14 mouse cellular contexts compared by ENCODE assay signal in genomic region chr10:5904399-5904798, GRCm38 (mm10). TPM values are rescaled to one million over a fixed set of nuclear protein-coding genes. Genes with fewer than 3 reads are reported as not detected.
DNase-seq lines count a peak whose midpoint lies in the region; ATAC-seq and TF ChIP-seq lines count a peak whose summit lies in the region.
"Had no signal": no experiment of that assay in that cellular context is flagged by ENCODE, and none has a peak within 500 bp of the region (broad histone marks: within the 10 kb centered on the region; RNA-seq: fewer than 3 reads in every experiment).

No protein-coding gene starts in this region.

- H3K27ac ChIP-seq in cortical plate, adult 2 months (ENCODE audit: insufficient read depth, low read length) = no peak overlapping the region
- H3K27ac ChIP-seq: midbrain, embryonic 12.5 days had no signal

- in situ Hi-C loops in Patski (cut with MboI; ENCODE audit: low pct_unique_long_range_greater_than_20kb) = no loop called here

- intact Hi-C loops in left cerebral cortex, postnatal 14 days (cut with DNase I) = loop anchor here (5.0 kb wide), 1 partner anchor 37 kb away; no protein-coding TSS in a partner anchor
- intact Hi-C loops in left cerebral cortex, postnatal 36 days (cut with DNase I) = no loop called here
- intact Hi-C loops in gastrocnemius, postnatal 14 days (cut with DNase I; ENCODE audit: low total_unique reads) = no loop called here

- CTCF ChIA-PET in Patski (lab: Charles Lee) = interaction anchor here (0.8 to 1.3 kb wide), 4 partner anchors 25 to 79 kb away, joined by 3 to 4 read pairs (median 3); no protein-coding TSS in a partner anchor

- peaks cover 3% of the 10 kb centered on the region; the same call in 1 of the 2 replicates for H3K4me1 ChIP-seq in cortical plate, adult 2 months (ENCODE audit: control insufficient read depth, insufficient read depth, low read length)

- H3K4me3 ChIP-seq in cortical plate, adult 2 months (ENCODE audit: insufficient read depth, low read length) = no peak overlapping the region
- H3K4me3 ChIP-seq: midbrain, embryonic 12.5 days had no signal

- no peak for ATAC-seq in Patski

- POLR2A ChIA-PET in Patski (lab: Charles Lee) = no interaction called here

- TF ChIP-seq CTCF in Patski (IDR thresholded peaks at IDR 0.05) = peak; percentile 10
- no peak for TF ChIP-seq CTCF in brain, embryonic 14.5 days (IDR thresholded peaks at IDR 0.05; ENCODE audit: borderline replicate concordance, extremely low read depth, insufficient read depth, insufficient read length)
- TF ChIP-seq CTCF in cortical plate, adult 2 months (IDR thresholded peaks at IDR 0.05; ENCODE audit: extremely low read depth, insufficient read depth, low read length) = 0 out of 2 replicates have a peak, but pooled peaks have one; percentile 1

- DNase-seq in left cerebral cortex, postnatal 14 days (ENCODE audit: low spot score in 2 of 2) = peak; percentile 23 to 65
- DNase-seq in left cerebral cortex, postnatal 36 days (ENCODE audit: low spot score in 2 of 2) = no peak
- no peak for DNase-seq in Patski (ENCODE audit: low read depth, low spot score)
- peak; percentile 65 for DNase-seq in brain, embryonic 14.5 days (ENCODE audit: low read depth)
- DNase-seq in gastrocnemius, postnatal 14 days = no peak
- DNase-seq in heart, adult 8-10 months (ENCODE audit: low spot score) = no peak
- no peak for DNase-seq in heart, adult 11 months
- DNase-seq: adrenal gland, postnatal 25 days; heart, adult 18-20 months; heart, postnatal 4 days; kidney, adult 9 months; thymus, adult 2 months had no signal

- TF ChIP-seq POLR2A in brain, embryonic 14.5 days (IDR thresholded peaks at IDR 0.05; ENCODE audit: borderline replicate concordance, extremely low read depth, insufficient read depth, insufficient read length, poor library complexity, severe bottlenecking) = no peak
- TF ChIP-seq POLR2A in cortical plate, adult 2 months (IDR thresholded peaks at IDR 0.05; ENCODE audit: extremely low read depth, insufficient read depth, low read length) = no peak

- peaks cover 30% of the 10 kb centered on the region for H3K27me3 ChIP-seq in Patski
- H3K27me3 ChIP-seq: midbrain, embryonic 12.5 days had no signal

RNA-seq across cellular contexts. Expression of gene Rgs17, which starts 17.8 kb away (rescaled TPM):
- total RNA-seq in left cerebral cortex, postnatal 14 days (2021) = 10 to 100 TPM; 60.2 to 63.7 TPM
- 10 to 100 TPM; 60.3 to 69.2 TPM for total RNA-seq in left cerebral cortex, postnatal 36 days (2021)
- polyA plus RNA-seq in Patski (2021) = 0.24 TPM
- polyA plus RNA-seq in brain, embryonic 14.5 days (2012; rRNA removed) = 7.8 and 11.1 TPM in 2 replicates
- polyA plus RNA-seq in cortical plate, adult 2 months (2012; rRNA removed) = 21.1 and 22.9 TPM in 2 replicates
- total RNA-seq in gastrocnemius, postnatal 14 days (2021) = under 1 TPM; 0.08 to 0.24 TPM
- total RNA-seq in heart, adult 8-10 months (2022) = under 1 TPM; 0.47 to 0.75 (median 0.50) TPM

Comparison
In these comparisons a context has a peak if more than half of its experiments do, and no peak if none do; other contexts are left out.
1. DNase-seq: peak in left cerebral cortex, postnatal 14 days (2 of 2) and brain, embryonic 14.5 days (single experiment); none in left cerebral cortex, postnatal 36 days (0 of 2), Patski (single experiment), gastrocnemius, postnatal 14 days (single experiment), heart, adult 8-10 months (single experiment) and heart, adult 11 months (single experiment).
2. RNA of gene Rgs17, which starts 17.8 kb away (total RNA-seq): 60.3 to 69.2 TPM in left cerebral cortex, postnatal 36 days and 60.2 to 63.7 TPM in left cerebral cortex, postnatal 14 days; 0.47 to 0.75 TPM in heart, adult 8-10 months and 0.08 to 0.24 TPM in gastrocnemius, postnatal 14 days; every median in the first group is over 10 times any median in the second.